Mouse (Mus musculus) stomach, postnatal 0 days (tissue): ENCODE measurements at regions not wholly inside any gene's neighbourhood (a gene's known extent, or its start where the extent isn't known, plus 50 kb on each side); places are given as distances from the start of the nearest gene placed in this dataset.

Experiments
- CTCF ChIP-seq: IDR thresholded peaks from 2 replicates; pipeline ENCODE4 v1.5.1; 2016; ENCODE audit warnings: antibody characterized with exemption, low read depth, mild to moderate bottlenecking, moderate library complexity
- EP300 ChIP-seq: optimal IDR thresholded peaks from 2 replicates; pipeline ENCODE3; 2016; ENCODE audit warnings: antibody characterized with exemption

- TF ChIP-seq EP300 (no peak), CTCF (no peak)
Observed at GRCm38 (mm10) chr1:193750929-193751328, 380.8 kb upstream of the Camk1g start.
